Mouse (Mus musculus) heart, embryonic 11.5 days (tissue): Measurements from ENCODE around the gene Gm18596. TPM values are rescaled to one million over a fixed set of nuclear protein-coding genes. Genes with fewer than 3 reads are reported as not detected.
"Not testable (repeated sequence)": the region's sequence is repeated elsewhere in the genome, so short reads cannot be mapped to it uniquely, and the experiment has no call there.

Experiments
- ATAC-seq: fragments of 200-750 bp; cut with Nextera tagmentation; replicated peaks from 2 replicates; pipeline ENCODE4 v1.8.0; 2017; ENCODE audit warnings: moderate library complexity; ENCODE audit not compliant: insufficient number of reproducible peaks, low FRiP score, low TSS enrichment
- H3K27ac ChIP-seq: fragments of 300-500 bp; sonication (generic); 2 replicates; pipeline ENCODE4 v1.5.1; 2014; ENCODE audit warnings: mild to moderate bottlenecking, low read depth, low read length
- H3K27me3 ChIP-seq: fragments of 300-500 bp; sonication (generic); 2 replicates; pipeline ENCODE4 v1.6.1; 2014; ENCODE audit warnings: mild to moderate bottlenecking, low read length, mixed read lengths; ENCODE audit not compliant: control insufficient read depth, insufficient read depth
- H3K36me3 ChIP-seq: fragments of 300-500 bp; sonication (generic); 2 replicates; pipeline ENCODE4 v1.6.1; 2014; ENCODE audit warnings: mild to moderate bottlenecking, low read length, moderate library complexity, mixed read lengths; ENCODE audit not compliant: control insufficient read depth, insufficient read depth
- H3K4me1 ChIP-seq: fragments of 300-500 bp; sonication (generic); 2 replicates; pipeline ENCODE4 v1.6.1; 2014; ENCODE audit warnings: low read length; ENCODE audit not compliant: control insufficient read depth, insufficient read depth
- H3K4me2 ChIP-seq: fragments of 300-500 bp; sonication (generic); 2 replicates; pipeline ENCODE4 v1.6.1; 2014; ENCODE audit warnings: mild to moderate bottlenecking, moderate library complexity
- H3K4me3 ChIP-seq: fragments of 300-500 bp; sonication (generic); 2 replicates; pipeline ENCODE4 v1.5.1; 2014; ENCODE audit warnings: low read depth, low read length
- H3K9ac ChIP-seq: fragments of 300-500 bp; sonication (generic); 2 replicates; pipeline ENCODE4 v1.6.1; 2014; ENCODE audit warnings: mild to moderate bottlenecking, low read depth, low read length, moderate library complexity
- H3K9me3 ChIP-seq: fragments of 300-500 bp; sonication (generic); replicated peaks from 2 replicates; pipeline ENCODE4 v1.6.1; 2016; ENCODE audit warnings: low read length; ENCODE audit not compliant: control insufficient read depth
- WGBS: fragments of 180-500 bp; shearing (Covaris S2); extraction: QIAGEN DNeasy Blood & Tissue Kit; methylation state at CpG from one replicate; pipeline ENCODE4 v1.1.7; 2014; ENCODE audit not compliant: insufficient replicate concordance; 5-methylcytosine and 5-hydroxymethylcytosine counted together
- polyA plus RNA-seq: library from polyadenylated mRNA; unstranded; fragments of >200 nt; fragmentation: Nextera tagmentation; extraction: Ambion mirVana; gene quantifications from 2 replicates; pipeline ENCODE4 v1.2.1, GENCODE M21; 2014

The Gm18596 gene
- polyA plus RNA-seq, 1 experiment from 2014 or later = not detected

DNA sequence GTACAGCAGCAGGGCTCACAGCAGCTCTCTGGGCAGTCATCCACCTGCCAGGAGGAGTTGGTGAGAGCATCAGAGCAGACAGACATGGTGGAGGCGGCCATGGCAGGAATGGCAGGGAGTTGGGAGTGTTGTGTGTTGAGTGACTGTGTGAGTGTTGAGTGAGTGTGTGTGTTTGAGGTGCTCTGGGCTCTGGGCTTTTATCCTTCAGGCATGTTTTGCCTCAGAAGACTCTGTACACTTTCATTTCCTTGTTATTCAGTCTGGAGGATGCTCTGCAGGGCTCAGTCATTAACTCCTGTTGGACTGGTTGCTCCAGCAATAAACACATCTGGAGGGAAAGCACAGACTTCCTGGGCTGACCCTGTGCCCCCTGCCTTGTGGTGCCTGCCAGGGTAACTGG lies 17.1 kb upstream of the Gm18596 start, which contains the start of gene Gm3233:
Gene Gm3233, minus strand, starts transcription at position 101 of the 400 bp plus-strand sequence.
- no CpG with 5 or more reads among the region's 1 CpGs for WGBS
- H3K9ac ChIP-seq, ATAC-seq, H3K4me3 ChIP-seq, H3K4me2 ChIP-seq, H3K27me3 ChIP-seq, H3K9me3 ChIP-seq, H3K27ac ChIP-seq, H3K36me3 ChIP-seq, H3K4me1 ChIP-seq: not testable (repeated sequence)

DNA sequence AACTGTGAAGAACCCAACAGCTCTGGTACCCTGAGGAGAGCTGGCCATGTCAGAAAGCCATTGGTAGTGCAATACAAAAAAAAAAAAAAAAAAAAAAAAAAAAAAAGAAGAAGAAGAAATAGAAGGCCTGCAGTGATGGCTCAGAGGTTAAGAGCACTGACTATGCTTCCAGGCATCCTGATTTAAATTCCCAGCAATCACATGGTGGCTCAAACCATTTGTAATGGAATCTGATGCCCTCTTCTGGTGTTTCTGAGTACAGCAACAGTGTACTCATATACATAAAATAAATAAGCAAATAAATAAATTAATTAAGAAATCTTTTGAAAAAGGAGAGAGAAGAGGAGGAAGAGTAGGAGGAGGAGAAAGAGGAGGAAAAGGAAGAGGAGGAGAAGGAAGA lies 11.0 kb upstream of the Gm18596 start:
- Histone ChIP-seq H3K27me3 (no peaks in the 10 kb centered on the region), H3K27ac (no peak overlapping the region), H3K9me3 (no peaks in the 10 kb centered on the region), H3K9ac (no peak overlapping the region), H3K4me1 (no peaks in the 10 kb centered on the region), H3K36me3 (no peaks in the 10 kb centered on the region), H3K4me2 (no peak overlapping the region), H3K4me3 (no peak overlapping the region)
- ATAC-seq = no peak

DNA sequence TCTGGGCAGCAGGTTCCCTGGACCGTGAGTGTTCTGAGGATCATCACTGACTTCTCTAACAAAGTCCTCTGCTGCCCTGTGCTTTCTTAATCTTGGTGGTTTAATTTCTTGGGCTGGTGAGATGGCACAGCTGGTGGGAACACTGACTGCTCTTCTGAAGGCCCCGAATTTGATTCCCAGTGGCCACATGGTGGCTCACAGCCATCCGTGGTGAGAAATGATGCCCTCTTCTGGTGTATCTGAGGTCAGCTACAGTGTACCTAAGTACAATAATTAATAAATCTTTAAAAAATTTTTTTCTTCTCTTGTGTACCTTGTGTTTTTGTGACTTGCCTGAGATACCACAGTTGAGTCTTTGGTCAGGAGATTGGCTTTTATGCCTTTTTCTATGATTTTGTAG lies 9.9 kb upstream of the Gm18596 start:
- H3K9me3 ChIP-seq, H3K36me3 ChIP-seq, H3K4me3 ChIP-seq, ATAC-seq, H3K9ac ChIP-seq, H3K4me1 ChIP-seq, H3K4me2 ChIP-seq, H3K27me3 ChIP-seq, H3K27ac ChIP-seq: not testable (repeated sequence)
- 47% methylated on average over 3 of the region's 3 CpGs for WGBS

DNA sequence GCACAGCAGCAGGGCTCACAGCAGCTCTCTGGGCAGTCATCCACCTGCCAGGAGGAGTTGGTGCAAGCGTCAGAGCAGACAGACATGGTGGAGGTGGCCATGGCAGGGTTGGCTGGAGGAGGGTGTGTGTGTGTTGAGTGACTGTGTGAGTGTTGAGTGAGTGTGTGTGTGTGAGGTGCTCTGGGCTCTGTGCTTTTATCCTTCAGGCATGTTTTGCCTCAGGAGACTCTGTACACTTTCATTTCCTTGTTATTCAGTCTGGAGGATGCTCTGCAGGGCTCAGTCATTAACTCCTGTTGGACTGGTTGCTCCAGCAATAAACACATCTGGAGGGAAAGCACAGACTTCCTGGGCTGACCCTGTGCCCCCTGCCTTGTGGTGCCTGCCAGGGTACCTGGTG lies 8.8 kb upstream of the Gm18596 start, which contains the start of gene Gm9736:
Gene Gm9736, minus strand, starts transcription at position 101 of the 400 bp plus-strand sequence.
- H3K4me2 ChIP-seq, H3K9ac ChIP-seq, H3K9me3 ChIP-seq, H3K36me3 ChIP-seq, H3K4me3 ChIP-seq, H3K4me1 ChIP-seq, H3K27ac ChIP-seq, ATAC-seq, H3K27me3 ChIP-seq: not testable (repeated sequence)
- 46% methylated on average over 1 of the region's 1 CpGs for WGBS

DNA sequence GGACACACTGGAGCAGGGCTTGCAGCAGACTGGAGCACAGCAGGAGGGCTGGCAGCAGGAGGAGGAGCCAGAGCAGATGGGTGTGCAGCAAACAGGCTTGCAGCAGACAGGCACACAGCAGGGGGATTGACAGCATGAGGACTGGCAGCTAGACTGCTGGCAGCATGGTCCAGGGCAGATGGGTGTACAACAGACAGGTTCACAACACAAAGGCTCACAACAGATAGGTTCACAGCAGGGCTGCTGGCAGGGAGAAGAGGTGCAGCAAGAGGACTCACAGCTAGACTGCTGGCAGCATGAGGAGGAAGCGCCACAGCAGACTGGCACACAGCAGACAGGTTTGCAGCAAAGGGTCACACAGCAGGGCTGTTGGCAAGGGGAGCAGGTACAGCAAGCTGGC lies 8.2 kb upstream of the Gm18596 start:
- H3K27me3 ChIP-seq, ATAC-seq, H3K4me3 ChIP-seq, H3K4me2 ChIP-seq, H3K36me3 ChIP-seq, H3K9me3 ChIP-seq, H3K27ac ChIP-seq, H3K9ac ChIP-seq, H3K4me1 ChIP-seq: not testable (repeated sequence)
- 65% methylated on average over 1 of the region's 1 CpGs for WGBS

DNA sequence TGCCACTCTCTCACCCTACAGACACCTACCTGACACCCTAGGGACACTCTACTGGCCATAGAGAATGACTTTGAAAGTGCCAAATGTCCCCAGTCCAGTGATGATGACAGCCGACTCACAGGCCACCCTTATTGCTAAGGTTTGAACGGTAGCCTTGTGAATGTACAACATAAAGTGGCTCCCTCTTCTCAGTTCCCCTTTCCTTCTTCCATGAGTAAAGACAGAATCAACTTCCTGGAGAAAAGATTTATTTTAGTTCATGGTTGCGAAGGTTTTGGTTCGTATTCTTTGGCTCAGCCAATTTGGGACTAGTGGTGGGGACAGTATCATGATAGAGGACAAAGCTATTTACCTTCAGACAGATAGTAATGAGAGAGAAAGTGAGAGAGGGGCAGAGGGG lies 3.5 kb downstream of the Gm18596 start:
- 78% methylated on average over 4 of the region's 4 CpGs for WGBS
- Histone ChIP-seq H3K9me3 (peaks cover 3% of the 10 kb centered on the region; the same call in 1 of the 2 replicates), H3K9ac (no peak overlapping the region), H3K4me1 (no peaks in the 10 kb centered on the region), H3K27me3 (no peaks in the 10 kb centered on the region), H3K27ac (no peak overlapping the region), H3K4me3 (no peak overlapping the region), H3K36me3 (no peaks in the 10 kb centered on the region), H3K4me2 (no peak overlapping the region)
- no peak for ATAC-seq

DNA sequence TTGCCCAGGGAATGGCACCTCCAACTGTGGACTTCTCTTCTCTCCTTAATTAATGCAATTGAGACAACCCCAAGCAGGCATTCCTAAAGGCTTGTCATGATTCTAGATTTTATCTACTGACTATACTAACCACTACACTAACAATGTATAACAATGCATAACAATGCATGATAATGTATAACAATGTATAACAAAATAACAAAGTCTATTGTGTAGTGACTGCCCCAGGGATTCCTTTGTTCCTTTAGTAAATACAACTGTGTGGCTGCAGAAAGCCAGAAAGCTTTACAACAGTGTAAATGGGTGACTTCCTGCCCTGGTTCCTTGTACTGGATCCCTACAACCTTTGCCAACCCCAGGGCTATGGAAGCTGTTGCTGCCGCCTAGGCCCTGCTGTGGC lies 6.5 kb downstream of the Gm18596 start:
- Histone ChIP-seq H3K9me3 (peaks cover 3% of the 10 kb centered on the region; the same call in 1 of the 2 replicates), H3K9ac (no peak overlapping the region), H3K4me3 (no peak overlapping the region), H3K36me3 (no peaks in the 10 kb centered on the region), H3K27ac (no peak overlapping the region), H3K4me1 (no peaks in the 10 kb centered on the region), H3K4me2 (no peak overlapping the region), H3K27me3 (no peaks in the 10 kb centered on the region)
- 94% methylated on average over 1 of the region's 1 CpGs for WGBS
- ATAC-seq = no peak

DNA sequence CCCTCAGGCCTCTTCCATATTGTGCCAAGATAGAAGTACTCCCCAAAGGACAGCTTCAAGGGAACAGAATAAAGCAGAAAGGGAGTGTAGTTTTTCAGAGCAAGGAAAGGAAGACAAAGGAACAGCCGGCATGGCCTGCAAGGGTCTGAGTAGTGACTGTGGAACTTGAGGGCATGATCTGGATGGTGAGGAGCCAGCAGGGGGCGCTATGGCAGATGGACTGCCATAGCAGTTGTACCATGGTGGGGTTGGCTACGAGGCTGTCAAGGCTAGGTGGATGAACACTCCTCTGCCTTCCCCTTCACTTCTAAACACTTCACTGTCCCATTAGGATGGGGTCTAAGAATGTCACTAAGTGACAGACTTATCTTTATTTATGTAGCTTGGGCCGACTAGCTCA lies 13.2 kb downstream of the Gm18596 start:
- no peaks in the 10 kb centered on the region for H3K4me1 ChIP-seq
- no peaks in the 10 kb centered on the region for H3K36me3 ChIP-seq
- no peak overlapping the region for H3K4me3 ChIP-seq
- H3K9me3 ChIP-seq = no peaks in the 10 kb centered on the region
- no peak overlapping the region for H3K4me2 ChIP-seq
- WGBS = 42% methylated on average over 4 of the region's 4 CpGs
- no peak overlapping the region for H3K9ac ChIP-seq
- no peak overlapping the region for H3K27ac ChIP-seq
- no peak for ATAC-seq
- H3K27me3 ChIP-seq = no peaks in the 10 kb centered on the region

DNA sequence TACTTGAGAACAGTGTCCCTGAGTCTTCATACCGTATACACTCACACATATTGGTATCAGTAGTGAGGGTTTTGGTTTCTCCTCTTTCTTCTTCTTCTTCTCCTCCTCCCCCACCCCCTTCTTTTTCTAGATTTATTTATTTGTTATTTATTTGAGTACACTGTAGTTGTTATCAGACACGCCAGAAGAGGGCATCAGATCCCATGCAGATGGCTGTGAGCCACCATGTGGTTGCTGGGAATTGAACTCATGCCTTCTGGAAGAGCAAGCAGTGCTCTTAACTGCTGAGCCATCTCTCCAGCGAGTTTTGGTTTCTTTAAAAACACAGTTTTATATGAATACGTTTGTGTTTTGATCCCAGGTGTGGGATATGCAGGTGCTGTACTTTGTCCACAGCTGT lies 14.2 kb downstream of the Gm18596 start:
- no peak for ATAC-seq
- Histone ChIP-seq H3K4me3 (no peak overlapping the region), H3K4me2 (no peak overlapping the region), H3K27me3 (no peaks in the 10 kb centered on the region), H3K27ac (no peak overlapping the region), H3K4me1 (no peaks in the 10 kb centered on the region), H3K9me3 (no peaks in the 10 kb centered on the region), H3K36me3 (no peaks in the 10 kb centered on the region), H3K9ac (no peak overlapping the region)
- 59% methylated on average over 4 of the region's 4 CpGs for WGBS
